ENCODE assay signal across 14 mouse cellular contexts in the genomic region with DNA sequence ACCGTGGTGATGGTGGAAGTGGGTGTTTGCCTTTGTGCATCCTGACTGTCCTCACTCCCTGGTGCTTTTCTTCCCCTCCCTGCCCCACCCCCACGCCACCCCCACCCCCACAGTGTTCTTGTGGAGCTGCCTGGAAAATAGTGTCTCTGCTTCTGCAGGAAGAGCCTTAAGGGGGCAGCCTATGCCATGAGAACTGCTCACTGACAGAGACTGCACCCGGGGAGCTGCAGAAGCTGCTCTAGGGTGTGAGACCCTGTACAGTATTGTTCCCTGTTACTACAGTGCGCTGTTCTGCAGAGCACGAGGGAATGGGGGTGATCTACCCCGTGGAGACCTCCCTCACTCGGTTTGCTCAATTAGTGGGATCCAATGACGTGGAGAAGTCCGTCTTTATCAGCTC.
DNase-seq lines count a peak whose midpoint lies in the region; ATAC-seq and TF ChIP-seq lines count a peak whose summit lies in the region.
"Had no signal": no experiment of that assay in that cellular context is flagged by ENCODE, and none has a peak within 500 bp of the region (broad histone marks: within the 10 kb centered on the region; RNA-seq: fewer than 3 reads in every experiment).

No protein-coding gene starts in this region.

- H3K36me3 ChIP-seq in forebrain, embryonic 11.5 days (ENCODE audit: control insufficient read depth, insufficient read depth, low read length) = no peaks in the 10 kb centered on the region
- H3K36me3 ChIP-seq in forebrain, embryonic 16.5 days (ENCODE audit: control insufficient read depth, insufficient read depth) = no peaks in the 10 kb centered on the region
- H3K36me3 ChIP-seq in kidney, postnatal 0 days (ENCODE audit: insufficient read depth, low read length) = no peaks in the 10 kb centered on the region
- H3K36me3 ChIP-seq in midbrain, embryonic 15.5 days (replicated peaks) = no peaks in the 10 kb centered on the region

- DNase-seq in forebrain, embryonic 11.5 days (ENCODE audit: low spot score) = no peak
- peak; percentile 67 for DNase-seq in kidney, postnatal 0 days (ENCODE audit: low spot score)
- DNase-seq in kidney, postnatal 10 days = no peak
- DNase-seq in gastrocnemius, postnatal 36 days = no peak
- DNase-seq: cerebellum, postnatal 14 days; gastrocnemius, postnatal 10 days; right cerebral cortex, postnatal 4 days had no signal

- intact Hi-C loops in gastrocnemius, postnatal 36 days (cut with DNase I) = no loop called here

- no peak overlapping the region for H3K4me2 ChIP-seq in forebrain, embryonic 11.5 days (ENCODE audit: low read depth, low read length, severe bottlenecking)
- H3K4me2 ChIP-seq in forebrain, embryonic 16.5 days (ENCODE audit: low read length) = no peak overlapping the region
- no peak overlapping the region for H3K4me2 ChIP-seq in kidney, postnatal 0 days (ENCODE audit: low read length)
- H3K4me2 ChIP-seq in midbrain, embryonic 15.5 days = no peak overlapping the region
- H3K4me2 ChIP-seq: liver, embryonic 15.5 days had no signal

- TF ChIP-seq POLR2A in cortical plate, adult 2 months (IDR thresholded peaks at IDR 0.05; ENCODE audit: extremely low read depth, insufficient read depth, low read length) = no peak

- H3K4me1 ChIP-seq in forebrain, embryonic 11.5 days (replicated peaks; ENCODE audit: control insufficient read depth, insufficient read depth, low read length) = peaks cover 21% of the 10 kb centered on the region
- peaks cover 5% of the 10 kb centered on the region; the same call in 1 of the 2 replicates for H3K4me1 ChIP-seq in forebrain, embryonic 16.5 days (replicated peaks; ENCODE audit: control insufficient read depth, insufficient read depth, low read length)
- peaks cover 27% of the 10 kb centered on the region for H3K4me1 ChIP-seq in kidney, postnatal 0 days (replicated peaks; ENCODE audit: insufficient read depth, low read length)
- H3K4me1 ChIP-seq in cortical plate, adult 2 months (ENCODE audit: control insufficient read depth, insufficient read depth, low read length) = peaks cover 2% of the 10 kb centered on the region; the same call in 1 of the 2 replicates
- peaks cover 26% of the 10 kb centered on the region for H3K4me1 ChIP-seq in midbrain, embryonic 15.5 days

- H3K9me3 ChIP-seq in forebrain, embryonic 11.5 days (ENCODE audit: control insufficient read depth, low read length) = no peaks in the 10 kb centered on the region
- H3K9me3 ChIP-seq in forebrain, embryonic 16.5 days (ENCODE audit: control insufficient read depth, low read length) = no peaks in the 10 kb centered on the region
- H3K9me3 ChIP-seq in kidney, postnatal 0 days (replicated peaks; ENCODE audit: low read length) = no peaks in the 10 kb centered on the region
- no peaks in the 10 kb centered on the region for H3K9me3 ChIP-seq in midbrain, embryonic 15.5 days
- H3K9me3 ChIP-seq: liver, embryonic 15.5 days; megakaryocyte, embryonic 14.5 days had no signal

- H3K27ac ChIP-seq in forebrain, embryonic 11.5 days (ENCODE audit: low read depth, low read length) = no peak overlapping the region
- H3K27ac ChIP-seq in forebrain, embryonic 16.5 days (ENCODE audit: low read length) = no peak overlapping the region
- H3K27ac ChIP-seq in kidney, postnatal 0 days = no peak overlapping the region
- no peak overlapping the region for H3K27ac ChIP-seq in cortical plate, adult 2 months (ENCODE audit: insufficient read depth, low read length)
- H3K27ac ChIP-seq in midbrain, embryonic 15.5 days = no peak overlapping the region
- H3K27ac ChIP-seq: liver, embryonic 15.5 days had no signal

- peak; percentile 50 for TF ChIP-seq CTCF in kidney, postnatal 0 days (IDR thresholded peaks at IDR 0.05; ENCODE audit: low read depth)
- peak; percentile 36 for TF ChIP-seq CTCF in cortical plate, adult 2 months (IDR thresholded peaks at IDR 0.05; ENCODE audit: extremely low read depth, insufficient read depth, low read length)

- 29% methylated on average over 9 of the region's 9 CpGs for WGBS in forebrain, embryonic 11.5 days
- 23% methylated on average over 9 of the region's 9 CpGs for WGBS in forebrain, embryonic 16.5 days
- 27% methylated on average over 9 of the region's 9 CpGs for WGBS in kidney, postnatal 0 days
- WGBS in midbrain, embryonic 15.5 days = 23% methylated on average over 9 of the region's 9 CpGs

- H3K27me3 ChIP-seq in forebrain, embryonic 11.5 days (ENCODE audit: control insufficient read depth, insufficient read depth, low read length) = no peaks in the 10 kb centered on the region
- H3K27me3 ChIP-seq in forebrain, embryonic 16.5 days (replicated peaks; ENCODE audit: control insufficient read depth, insufficient read depth, low read length) = no peaks in the 10 kb centered on the region
- no peaks in the 10 kb centered on the region for H3K27me3 ChIP-seq in kidney, postnatal 0 days (ENCODE audit: insufficient read depth, low read length)
- no peaks in the 10 kb centered on the region for H3K27me3 ChIP-seq in midbrain, embryonic 15.5 days (replicated peaks)
- H3K27me3 ChIP-seq: liver, embryonic 15.5 days; megakaryocyte, embryonic 14.5 days had no signal

- peak; percentile 40; the same call in 1 of the 2 replicates for ATAC-seq in forebrain, embryonic 11.5 days (replicated peaks; ENCODE audit: low FRiP score)
- no peak for ATAC-seq in forebrain, embryonic 16.5 days
- no peak for ATAC-seq in kidney, postnatal 0 days (replicated peaks; ENCODE audit: low FRiP score, low read depth)
- ATAC-seq in midbrain, embryonic 15.5 days (replicated peaks) = peak; percentile 33; the same call in 1 of the 2 replicates
- no peak for ATAC-seq in megakaryocyte-erythroid progenitor cell, adult 5-6 weeks (replicated peaks; ENCODE audit: low FRiP score, low TSS enrichment, poor library complexity, severe bottlenecking)
- ATAC-seq: activated CD4-positive, CD25-positive, alpha-beta regulatory T cell, adult 4 months had no signal

- no peak overlapping the region for H3K4me3 ChIP-seq in forebrain, embryonic 11.5 days (ENCODE audit: low read depth, low read length)
- H3K4me3 ChIP-seq in forebrain, embryonic 16.5 days (replicated peaks; ENCODE audit: low read length) = no peak overlapping the region
- H3K4me3 ChIP-seq in kidney, postnatal 0 days (replicated peaks; ENCODE audit: low read depth, low read length) = no peak overlapping the region
- H3K4me3 ChIP-seq in cortical plate, adult 2 months (ENCODE audit: insufficient read depth, low read length) = no peak overlapping the region
- H3K4me3 ChIP-seq in midbrain, embryonic 15.5 days = no peak overlapping the region
- H3K4me3 ChIP-seq: liver, embryonic 15.5 days; megakaryocyte, embryonic 14.5 days had no signal

- H3K9ac ChIP-seq in forebrain, embryonic 11.5 days (ENCODE audit: low read length) = no peak overlapping the region
- H3K9ac ChIP-seq in forebrain, embryonic 16.5 days (replicated peaks; ENCODE audit: low read depth, low read length) = no peak overlapping the region
- H3K9ac ChIP-seq in kidney, postnatal 0 days (ENCODE audit: low read depth, low read length) = no peak overlapping the region
- no peak overlapping the region for H3K9ac ChIP-seq in midbrain, embryonic 15.5 days
- H3K9ac ChIP-seq: liver, embryonic 15.5 days had no signal

Comparison
In these comparisons a context has a peak if more than half of its experiments do, and no peak if none do; other contexts are left out.
1. ATAC-seq: peak in forebrain, embryonic 11.5 days (single experiment) and midbrain, embryonic 15.5 days (single experiment); none in forebrain, embryonic 16.5 days (single experiment), kidney, postnatal 0 days (single experiment) and megakaryocyte-erythroid progenitor cell, adult 5-6 weeks (single experiment).